Mouse (Mus musculus) cortical plate, adult 2 months (tissue): ENCODE results near the gene Wdr72.

Experiments
- CTCF ChIP-seq: fragments of 200-500 bp; IDR thresholded peaks from 2 replicates; pipeline ENCODE4 v1.5.1; 2011; ENCODE audit warnings: mild to moderate bottlenecking, control low read depth, low read length; ENCODE audit not compliant: insufficient read depth; ENCODE audit errors: extremely low read depth
- POLR2A ChIP-seq: fragments of 200-500 bp; IDR thresholded peaks from 2 replicates; pipeline ENCODE4 v1.6.1; 2011; ENCODE audit warnings: mild to moderate bottlenecking, low read length, control low read depth; ENCODE audit not compliant: insufficient read depth; ENCODE audit errors: extremely low read depth

GRCm38 (mm10) chr9:74112526-74112925 lies 2.4 kb downstream of the Wdr72 start:
- TF ChIP-seq CTCF (no peak), POLR2A (no peak)
